Mouse (Mus musculus): ENCODE data around the gene Atmin.

- TF ChIP-seq CTCF (IDR thresholded peaks at IDR 0.05; ENCODE audit: insufficient read depth, low read depth, low read length) (no peak), POLR2A (IDR thresholded peaks at IDR 0.05; ENCODE audit: insufficient read depth, low read depth, low read length) (no peak)
These were observed 577 bp downstream of the Atmin start for GRCm38 (mm10) chr8:116943555-116944384.
